9 mouse cellular contexts compared by ENCODE assay signal in the genomic region with DNA sequence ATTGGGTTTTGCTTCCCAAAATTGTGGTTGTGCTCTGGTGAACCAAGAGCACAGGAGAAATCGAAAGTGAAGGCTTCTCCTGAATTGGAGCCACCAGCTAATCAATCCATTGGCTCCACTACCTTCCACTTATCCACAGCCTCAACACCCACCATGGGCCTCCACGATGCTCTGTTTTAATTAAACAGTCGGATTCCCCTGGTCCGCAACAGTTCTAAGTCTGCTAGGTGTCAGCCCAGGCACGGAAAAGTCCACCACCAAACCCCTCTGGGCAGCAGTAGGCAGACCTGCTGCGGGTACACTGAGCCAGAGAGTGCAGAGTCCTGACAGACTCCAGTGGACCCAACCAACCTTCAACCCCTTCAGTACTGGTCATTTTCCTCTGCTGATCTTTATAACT.
DNase-seq lines count a peak whose midpoint lies in the region; ATAC-seq and TF ChIP-seq lines count a peak whose summit lies in the region.
"Had no signal": no experiment of that assay in that cellular context is flagged by ENCODE, and none has a peak within 500 bp of the region (broad histone marks: within the 10 kb centered on the region; RNA-seq: fewer than 3 reads in every experiment).

No protein-coding gene starts in this region.

- H3K4me2 ChIP-seq in forebrain, postnatal 0 days (ENCODE audit: low read depth) = no peak overlapping the region
- no peak overlapping the region for H3K4me2 ChIP-seq in forebrain, embryonic 12.5 days
- no peak overlapping the region for H3K4me2 ChIP-seq in embryonic facial prominence, embryonic 13.5 days
- H3K4me2 ChIP-seq: liver, embryonic 15.5 days had no signal

- TF ChIP-seq CTCF in forebrain, postnatal 0 days (IDR thresholded peaks at IDR 0.05; ENCODE audit: low read depth) = no peak
- TF ChIP-seq CTCF in Patski (IDR thresholded peaks at IDR 0.05) = no peak

- H3K4me3 ChIP-seq in forebrain, postnatal 0 days (ENCODE audit: low read depth, low read length) = no peak overlapping the region
- no peak overlapping the region for H3K4me3 ChIP-seq in forebrain, embryonic 12.5 days (replicated peaks)
- no peak overlapping the region for H3K4me3 ChIP-seq in embryonic facial prominence, embryonic 13.5 days
- H3K4me3 ChIP-seq: liver, embryonic 15.5 days had no signal

- POLR2A ChIA-PET in Patski (lab: Charles Lee) = no interaction called here

- H3K4me1 ChIP-seq in forebrain, postnatal 0 days (ENCODE audit: insufficient read depth) = no peaks in the 10 kb centered on the region
- no peaks in the 10 kb centered on the region for H3K4me1 ChIP-seq in forebrain, embryonic 12.5 days
- H3K4me1 ChIP-seq in embryonic facial prominence, embryonic 13.5 days = no peaks in the 10 kb centered on the region
- H3K4me1 ChIP-seq: liver, embryonic 15.5 days had no signal

- H3K27me3 ChIP-seq in forebrain, postnatal 0 days (ENCODE audit: insufficient read depth, low read length) = no peaks in the 10 kb centered on the region
- no peaks in the 10 kb centered on the region for H3K27me3 ChIP-seq in forebrain, embryonic 12.5 days
- peaks cover 9% of the 10 kb centered on the region for H3K27me3 ChIP-seq in Patski
- no peaks in the 10 kb centered on the region for H3K27me3 ChIP-seq in embryonic facial prominence, embryonic 13.5 days
- H3K27me3 ChIP-seq: liver, embryonic 15.5 days had no signal

- no peak overlapping the region for H3K27ac ChIP-seq in forebrain, postnatal 0 days (ENCODE audit: low read depth, low read length)
- H3K27ac ChIP-seq in forebrain, embryonic 12.5 days = no peak overlapping the region
- no peak overlapping the region for H3K27ac ChIP-seq in embryonic facial prominence, embryonic 13.5 days
- H3K27ac ChIP-seq: liver, embryonic 15.5 days had no signal

- WGBS in forebrain, postnatal 0 days = 90% methylated on average over 6 of the region's 6 CpGs
- 86% methylated on average over 6 of the region's 6 CpGs for WGBS in forebrain, embryonic 12.5 days
- 90% methylated on average over 6 of the region's 6 CpGs for WGBS in embryonic facial prominence, embryonic 13.5 days

- CTCF ChIA-PET in Patski (lab: Charles Lee) = no interaction called here

- no peaks in the 10 kb centered on the region for H3K9me3 ChIP-seq in forebrain, postnatal 0 days (ENCODE audit: low read length)
- H3K9me3 ChIP-seq in forebrain, embryonic 12.5 days = no peaks in the 10 kb centered on the region
- H3K9me3 ChIP-seq in embryonic facial prominence, embryonic 13.5 days = no peaks in the 10 kb centered on the region
- H3K9me3 ChIP-seq: liver, embryonic 15.5 days had no signal

- no peak overlapping the region for H3K9ac ChIP-seq in forebrain, postnatal 0 days
- H3K9ac ChIP-seq in forebrain, embryonic 12.5 days = no peak overlapping the region
- no peak overlapping the region for H3K9ac ChIP-seq in embryonic facial prominence, embryonic 13.5 days
- H3K9ac ChIP-seq: liver, embryonic 15.5 days had no signal

- in situ Hi-C loops in Patski (cut with MboI; ENCODE audit: low pct_unique_long_range_greater_than_20kb) = no loop called here

- ATAC-seq in forebrain, postnatal 0 days = no peak
- ATAC-seq in forebrain, embryonic 12.5 days (ENCODE audit: low FRiP score) = no peak
- ATAC-seq in Patski = peak; percentile 51
- 0 out of 2 replicates have a peak, but pooled peaks have one; percentile 52 for ATAC-seq in embryonic facial prominence, embryonic 13.5 days (ENCODE audit: insufficient number of reproducible peaks, insufficient read depth, low FRiP score, low TSS enrichment, low read depth)
- ATAC-seq in megakaryocyte-erythroid progenitor cell, adult 5-6 weeks (replicated peaks; ENCODE audit: low FRiP score, low TSS enrichment, poor library complexity, severe bottlenecking) = 0 out of 2 replicates have a peak, but pooled peaks have one; percentile 41

- peak; percentile 27 for DNase-seq in forebrain, postnatal 0 days
- DNase-seq in lung, postnatal 10 days = peak; percentile 47
- DNase-seq in lung, postnatal 25 days (ENCODE audit: low spot score) = no peak
- DNase-seq in Patski (ENCODE audit: low read depth, low spot score) = peak; percentile 98
- no peak for DNase-seq in ovary, adult 18-20 months (ENCODE audit: low spot score)

- no peaks in the 10 kb centered on the region for H3K36me3 ChIP-seq in forebrain, postnatal 0 days (ENCODE audit: insufficient read depth)
- H3K36me3 ChIP-seq in forebrain, embryonic 12.5 days (replicated peaks) = no peaks in the 10 kb centered on the region
- no peaks in the 10 kb centered on the region for H3K36me3 ChIP-seq in embryonic facial prominence, embryonic 13.5 days
- H3K36me3 ChIP-seq: liver, embryonic 15.5 days had no signal

Comparison
In these comparisons a context has a peak if more than half of its experiments do, and no peak if none do; other contexts are left out.
1. DNase-seq: peak in forebrain, postnatal 0 days (single experiment), lung, postnatal 10 days (single experiment) and Patski (single experiment); none in lung, postnatal 25 days (single experiment) and ovary, adult 18-20 months (single experiment).
2. ATAC-seq: peak in Patski (single experiment), embryonic facial prominence, embryonic 13.5 days (single experiment) and megakaryocyte-erythroid progenitor cell, adult 5-6 weeks (single experiment); none in forebrain, postnatal 0 days (single experiment) and forebrain, embryonic 12.5 days (single experiment).